Mouse (Mus musculus): ENCODE data around the gene Aplf. TPM values are rescaled to one million over a fixed set of nuclear protein-coding genes. Genes with fewer than 3 reads are reported as not detected.

Aplf gene
- 8.2 and 9.5 TPM in 2 replicates for polyA plus RNA-seq (2012; ENCODE audit: insufficient read depth, insufficient read length, missing spikeins)

DNA sequence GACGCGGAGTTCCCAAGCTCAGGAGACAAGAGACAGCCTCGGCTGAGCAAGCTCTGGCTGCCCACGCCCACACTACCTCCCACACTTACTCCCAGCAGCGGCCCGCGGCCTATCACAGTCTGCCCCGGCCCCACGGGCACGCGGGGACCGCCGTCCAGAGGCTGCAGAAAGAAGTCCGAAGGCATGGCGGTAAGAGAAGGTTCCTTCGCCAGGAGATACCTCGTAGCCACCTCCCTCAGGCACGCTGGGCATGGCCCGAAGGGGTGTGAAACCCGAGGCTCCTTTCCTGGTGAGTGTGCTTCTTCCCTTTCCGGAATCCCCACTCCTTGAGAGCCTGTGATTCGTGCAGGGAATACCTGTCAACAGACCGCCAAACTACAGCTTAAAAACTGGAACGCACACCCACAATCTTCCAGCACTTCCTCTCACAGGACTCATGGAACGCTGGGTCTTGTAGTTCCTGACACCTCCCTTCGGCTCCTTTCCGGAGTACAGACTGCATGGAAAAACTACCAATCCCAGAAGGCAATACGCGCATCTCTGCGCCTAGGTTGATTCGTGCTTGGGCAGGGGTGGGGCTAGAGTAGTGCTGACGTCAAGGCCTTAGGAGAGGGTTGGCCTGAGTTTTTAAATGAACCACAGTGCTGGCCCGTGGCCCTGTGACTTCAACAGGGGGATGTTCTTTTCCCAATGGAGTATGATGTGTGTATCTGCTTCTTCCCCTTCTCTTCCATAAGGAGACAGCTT, at the start of gene Aplf:
Aplf (minus strand) TSS at position 423 of the 747 bp plus-strand sequence.
- 0 out of 2 replicates have a peak within 1 kb of the TSS, but pooled peaks have one; percentile 5 for H3K27ac ChIP-seq (ENCODE audit: insufficient read depth, low read depth, low read length)
- peak within 1 kb of the TSS; percentile 83 for H3K4me3 ChIP-seq (ENCODE audit: insufficient read depth, low read length)
- H3K4me1 ChIP-seq (ENCODE audit: control insufficient read depth, insufficient read depth, low read length), result peaks cover 7% of the 10 kb centered on the region; the same call in 1 of the 2 replicates
- TF ChIP-seq CTCF (IDR thresholded peaks at IDR 0.05; ENCODE audit: low read depth, low read length) (no peak), POLR2A (IDR thresholded peaks at IDR 0.05; ENCODE audit: borderline replicate concordance, low read depth, low read length) (no peak)

- Histone ChIP-seq H3K4me3 (ENCODE audit: insufficient read depth, low read length) (no peak overlapping the region), H3K27ac (ENCODE audit: insufficient read depth, low read depth, low read length) (no peak overlapping the region), H3K4me1 (ENCODE audit: control insufficient read depth, insufficient read depth, low read length) (no peaks in the 10 kb centered on the region)
- no peak for TF ChIP-seq CTCF (IDR thresholded peaks at IDR 0.05; ENCODE audit: low read depth, low read length)
Measured at GRCm38 (mm10) chr6:87714091-87714490, 42.1 kb upstream of the Aplf start.

DNA sequence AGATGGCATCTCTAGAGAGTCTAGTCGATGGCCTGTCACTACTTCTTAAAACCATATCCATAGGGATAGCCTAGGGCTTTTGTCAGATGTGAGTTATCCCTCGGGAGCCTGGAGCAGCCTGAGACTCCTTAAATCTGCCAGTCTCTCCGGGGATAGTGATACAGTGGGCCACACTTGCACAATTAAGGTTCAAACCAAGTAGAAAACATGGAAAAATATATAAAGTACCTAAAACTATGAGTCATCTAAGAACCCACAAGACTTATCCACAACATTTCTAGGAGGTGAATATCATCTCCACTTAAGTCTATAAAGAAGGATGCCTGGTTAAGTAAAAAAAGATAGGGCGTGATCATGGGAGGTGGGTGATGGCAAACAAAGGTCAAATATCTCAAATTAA, 40.3 kb upstream of the Aplf start:
- Histone ChIP-seq H3K4me3 (ENCODE audit: insufficient read depth, low read length) (no peak overlapping the region), H3K4me1 (ENCODE audit: control insufficient read depth, insufficient read depth, low read length) (no peaks in the 10 kb centered on the region), H3K27ac (ENCODE audit: insufficient read depth, low read depth, low read length) (no peak overlapping the region)
- TF ChIP-seq CTCF (IDR thresholded peaks at IDR 0.05; ENCODE audit: low read depth, low read length), result no peak
- TF ChIP-seq POLR2A (IDR thresholded peaks at IDR 0.05; ENCODE audit: borderline replicate concordance, low read depth, low read length), result no peak

DNA sequence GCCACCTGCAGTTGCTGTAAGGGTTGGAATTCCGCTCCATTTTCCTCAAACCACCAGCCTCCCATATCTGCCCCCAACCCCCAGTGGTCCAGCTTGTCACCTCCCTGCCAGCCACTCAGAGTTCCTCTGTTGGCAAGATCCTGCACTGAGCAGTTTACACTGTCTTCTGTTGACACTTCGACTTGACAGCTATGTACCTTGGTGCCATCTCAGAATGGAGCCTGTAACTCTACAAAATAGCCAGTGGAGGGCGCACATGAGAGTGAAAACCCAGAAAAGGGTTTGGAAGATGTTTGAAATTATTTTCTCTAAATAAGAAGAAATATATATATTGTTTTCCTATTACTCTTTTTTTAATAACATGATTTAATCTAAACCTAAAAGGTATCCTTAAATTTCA, 34.3 kb upstream of the Aplf start:
- TF ChIP-seq POLR2A (IDR thresholded peaks at IDR 0.05; ENCODE audit: borderline replicate concordance, low read depth, low read length) (no peak), CTCF (IDR thresholded peaks at IDR 0.05; ENCODE audit: low read depth, low read length) (no peak)
- no peaks in the 10 kb centered on the region for H3K4me1 ChIP-seq (ENCODE audit: control insufficient read depth, insufficient read depth, low read length)
- no peak overlapping the region for H3K4me3 ChIP-seq (ENCODE audit: insufficient read depth, low read length)
- H3K27ac ChIP-seq (ENCODE audit: insufficient read depth, low read depth, low read length), result no peak overlapping the region

DNA sequence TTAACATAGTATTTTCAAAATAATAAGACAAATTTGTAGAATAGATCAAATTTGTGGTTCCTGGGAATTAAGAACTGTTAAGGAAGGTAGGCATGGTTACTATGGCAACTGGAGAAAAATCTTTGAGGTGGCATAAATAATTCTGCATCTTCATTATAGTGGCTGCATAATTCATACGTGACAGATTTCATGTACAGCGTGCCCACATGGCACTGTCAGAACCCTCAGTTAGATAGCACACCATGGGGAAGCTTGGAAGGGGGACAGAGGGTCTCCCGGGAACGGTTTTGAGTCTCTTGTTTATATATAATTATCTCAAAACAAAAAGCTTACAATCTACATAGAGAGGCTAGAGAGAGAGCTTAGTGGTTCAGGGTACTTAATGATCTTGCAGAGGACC, 24.6 kb upstream of the Aplf start:
- Histone ChIP-seq H3K4me1 (ENCODE audit: control insufficient read depth, insufficient read depth, low read length) (no peaks in the 10 kb centered on the region), H3K27ac (ENCODE audit: insufficient read depth, low read depth, low read length) (no peak overlapping the region), H3K4me3 (ENCODE audit: insufficient read depth, low read length) (no peak overlapping the region)
- TF ChIP-seq POLR2A (IDR thresholded peaks at IDR 0.05; ENCODE audit: borderline replicate concordance, low read depth, low read length) (no peak), CTCF (IDR thresholded peaks at IDR 0.05; ENCODE audit: low read depth, low read length) (no peak)

DNA sequence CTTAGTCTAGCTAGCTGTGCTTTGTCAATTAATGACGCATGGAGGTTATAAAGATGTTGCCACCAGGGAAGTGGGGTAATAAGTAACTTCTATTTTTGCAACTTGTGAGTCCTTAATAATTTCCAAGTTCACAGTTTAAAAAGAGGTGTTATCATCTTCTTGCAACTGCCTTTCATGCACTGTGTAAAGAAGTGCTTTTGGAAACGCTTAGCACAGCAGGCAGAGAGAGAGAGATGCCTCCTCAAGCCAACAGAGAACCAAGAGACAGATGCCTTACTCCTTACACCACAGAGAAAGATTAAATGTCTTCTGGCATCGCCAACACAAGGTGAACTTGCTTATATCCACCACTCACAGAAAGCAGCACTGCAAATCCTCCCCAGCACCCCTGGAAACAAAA, 24.0 kb upstream of the Aplf start:
- no peak overlapping the region for H3K27ac ChIP-seq (ENCODE audit: insufficient read depth, low read depth, low read length)
- H3K4me1 ChIP-seq (ENCODE audit: control insufficient read depth, insufficient read depth, low read length), result no peaks in the 10 kb centered on the region
- no peak for TF ChIP-seq POLR2A (IDR thresholded peaks at IDR 0.05; ENCODE audit: borderline replicate concordance, low read depth, low read length)
- no peak for TF ChIP-seq CTCF (IDR thresholded peaks at IDR 0.05; ENCODE audit: low read depth, low read length)
- no peak overlapping the region for H3K4me3 ChIP-seq (ENCODE audit: insufficient read depth, low read length)

DNA sequence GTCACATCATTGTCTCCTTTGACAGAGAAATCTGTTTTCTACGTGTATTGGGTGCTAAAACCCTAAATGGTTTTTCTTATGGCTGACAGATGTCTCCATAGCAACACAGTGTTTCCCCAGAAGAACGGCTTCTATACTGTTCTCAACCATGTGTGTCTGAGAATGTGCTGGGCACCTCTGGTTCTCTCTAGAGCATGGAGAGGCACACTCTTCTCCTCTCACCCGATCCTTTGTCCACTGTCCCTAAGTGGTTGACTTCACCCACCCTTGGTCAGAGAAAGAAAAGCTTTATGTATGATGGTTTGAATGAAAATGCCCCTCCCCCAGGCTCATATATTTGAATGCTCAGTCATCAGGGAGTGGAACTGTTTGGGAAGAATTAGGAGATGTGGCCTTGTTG, 8.4 kb upstream of the Aplf start:
- TF ChIP-seq POLR2A (IDR thresholded peaks at IDR 0.05; ENCODE audit: borderline replicate concordance, low read depth, low read length) (no peak), CTCF (IDR thresholded peaks at IDR 0.05; ENCODE audit: low read depth, low read length) (no peak)
- no peaks in the 10 kb centered on the region; the same call in 1 of the 2 replicates for H3K4me1 ChIP-seq (ENCODE audit: control insufficient read depth, insufficient read depth, low read length)
- H3K4me3 ChIP-seq (ENCODE audit: insufficient read depth, low read length), result no peak overlapping the region
- no peak overlapping the region for H3K27ac ChIP-seq (ENCODE audit: insufficient read depth, low read depth, low read length)

GRCm38 (mm10) chr6:87672661-87673060, 668 bp upstream of the Aplf start:
- Histone ChIP-seq H3K4me3 (ENCODE audit: insufficient read depth, low read length) (peak overlapping the region; percentile 7; the same call in 1 of the 2 replicates), H3K4me1 (ENCODE audit: control insufficient read depth, insufficient read depth, low read length) (peaks cover 7% of the 10 kb centered on the region; the same call in 1 of the 2 replicates), H3K27ac (ENCODE audit: insufficient read depth, low read depth, low read length) (no peak overlapping the region)
- TF ChIP-seq CTCF (IDR thresholded peaks at IDR 0.05; ENCODE audit: low read depth, low read length) (no peak), POLR2A (IDR thresholded peaks at IDR 0.05; ENCODE audit: borderline replicate concordance, low read depth, low read length) (no peak)

DNA sequence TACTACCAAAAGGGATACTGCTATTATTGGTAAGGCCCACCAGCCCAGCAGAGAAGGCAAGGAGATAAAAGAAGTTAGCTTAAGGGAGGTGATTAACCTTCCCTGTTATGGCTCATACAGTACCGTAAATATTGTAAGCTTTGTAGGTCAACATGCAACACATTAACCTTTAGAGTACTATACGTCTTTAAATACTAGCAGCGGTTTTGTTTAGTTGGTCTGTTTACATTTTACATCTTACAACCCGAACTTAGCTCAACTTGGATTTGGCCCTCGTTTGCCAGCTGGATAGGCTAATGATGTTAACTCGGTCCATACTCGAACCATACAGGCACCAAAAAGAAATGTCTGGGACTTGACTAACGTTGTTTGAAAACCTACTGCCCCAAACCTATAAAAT, 640 bp downstream of the Aplf start:
- no peak overlapping the region for H3K27ac ChIP-seq (ENCODE audit: insufficient read depth, low read depth, low read length)

GRCm38 (mm10) chr6:87669894-87670588, 2.0 kb downstream of the Aplf start:
- Histone ChIP-seq H3K4me1 (ENCODE audit: control insufficient read depth, insufficient read depth, low read length) (peaks cover 7% of the 10 kb centered on the region; the same call in 1 of the 2 replicates), H3K27ac (ENCODE audit: insufficient read depth, low read depth, low read length) (no peak overlapping the region), H3K4me3 (ENCODE audit: insufficient read depth, low read length) (no peak overlapping the region)
- TF ChIP-seq POLR2A (IDR thresholded peaks at IDR 0.05; ENCODE audit: borderline replicate concordance, low read depth, low read length) (no peak), CTCF (IDR thresholded peaks at IDR 0.05; ENCODE audit: low read depth, low read length) (no peak)

More for the DNA sequence above, 640 bp downstream of the Aplf start:
- TF ChIP-seq POLR2A (IDR thresholded peaks at IDR 0.05; ENCODE audit: borderline replicate concordance, low read depth, low read length), result no peak
- no peak for TF ChIP-seq CTCF (IDR thresholded peaks at IDR 0.05; ENCODE audit: low read depth, low read length)
- H3K4me3 ChIP-seq (ENCODE audit: insufficient read depth, low read length), result peak overlapping the region; percentile 83
- H3K4me1 ChIP-seq (ENCODE audit: control insufficient read depth, insufficient read depth, low read length), result peaks cover 7% of the 10 kb centered on the region; the same call in 1 of the 2 replicates
